Mouse (Mus musculus) olfactory bulb, adult 2 months (tissue): ENCODE results near the gene 2310011J03Rik. TPM values are rescaled to one million over a fixed set of nuclear protein-coding genes. Genes with fewer than 3 reads are reported as not detected.
A peak's percentile ranks its signal among the peaks of the same experiment; 100 is the strongest.

Experiments used
- H3K27ac ChIP-seq: fragments of 200-500 bp; 2 replicates; pipeline ENCODE4 v1.5.1; 2012; ENCODE audit warnings: low read depth, low read length; ENCODE audit not compliant: insufficient read depth
- H3K4me1 ChIP-seq: fragments of 200-500 bp; 2 replicates; pipeline ENCODE4 v1.6.1; 2012; ENCODE audit warnings: low read length; ENCODE audit not compliant: control insufficient read depth, insufficient read depth
- H3K4me3 ChIP-seq: fragments of 200-500 bp; 2 replicates; pipeline ENCODE4 v1.5.1; 2012; ENCODE audit warnings: mild to moderate bottlenecking, low read depth, low read length, moderate library complexity; ENCODE audit not compliant: insufficient read depth
- CTCF ChIP-seq: fragments of 200-500 bp; IDR thresholded peaks from 2 replicates; pipeline ENCODE4 v1.5.1; 2012; ENCODE audit warnings: low read depth, mild to moderate bottlenecking, low read length, moderate library complexity; ENCODE audit not compliant: insufficient read depth
- POLR2A ChIP-seq: fragments of 200-500 bp; IDR thresholded peaks from 2 replicates; pipeline ENCODE4 v1.6.1; 2012; ENCODE audit warnings: mild to moderate bottlenecking, low read depth, low read length, moderate library complexity; ENCODE audit not compliant: insufficient read depth
- WGBS: fragments of 180-500 bp; shearing (Covaris S2); methylation state at CpG from one replicate; pipeline ENCODE4 v1.1.7; 2018; 5-methylcytosine and 5-hydroxymethylcytosine counted together
- polyA plus RNA-seq: library from polyadenylated mRNA; stranded (reverse); fragments of >200 nt; gene quantifications from 2 replicates; pipeline ENCODE4 v1.2.4, GENCODE M21; 2012; ENCODE audit warnings: low replicate concordance; ENCODE audit not compliant: missing spikeins, insufficient read depth, insufficient read length

2310011J03Rik gene
- polyA plus RNA-seq, 1 experiment, result not detected

DNA sequence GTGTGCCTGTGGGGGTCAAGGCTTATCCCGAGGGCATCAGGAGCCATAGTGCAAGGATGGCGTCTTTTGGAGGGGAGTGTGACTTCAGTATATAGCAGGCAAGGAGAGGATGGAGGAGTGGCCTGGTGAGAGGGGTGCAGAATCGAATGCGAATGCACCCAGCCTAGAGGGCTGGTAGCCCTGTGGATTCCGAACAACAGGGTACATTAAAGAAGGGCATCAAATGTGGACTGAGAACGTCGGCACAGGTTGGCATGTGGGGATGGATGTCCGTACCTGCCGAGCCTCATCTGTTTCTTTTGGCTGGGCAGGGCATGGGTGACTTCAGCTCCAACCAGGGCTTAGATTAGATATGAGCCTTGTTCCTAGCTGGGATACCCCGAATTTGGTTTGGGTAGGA lies 20.5 kb downstream of the 2310011J03Rik start:
- TF ChIP-seq POLR2A (no peak), CTCF (no peak)
- Histone ChIP-seq H3K4me3 (peak overlapping the region; percentile 89), H3K4me1 (peaks cover 58% of the 10 kb centered on the region), H3K27ac (peak overlapping the region; percentile 94)
- 30% methylated on average over 10 of the region's 10 CpGs for WGBS

DNA sequence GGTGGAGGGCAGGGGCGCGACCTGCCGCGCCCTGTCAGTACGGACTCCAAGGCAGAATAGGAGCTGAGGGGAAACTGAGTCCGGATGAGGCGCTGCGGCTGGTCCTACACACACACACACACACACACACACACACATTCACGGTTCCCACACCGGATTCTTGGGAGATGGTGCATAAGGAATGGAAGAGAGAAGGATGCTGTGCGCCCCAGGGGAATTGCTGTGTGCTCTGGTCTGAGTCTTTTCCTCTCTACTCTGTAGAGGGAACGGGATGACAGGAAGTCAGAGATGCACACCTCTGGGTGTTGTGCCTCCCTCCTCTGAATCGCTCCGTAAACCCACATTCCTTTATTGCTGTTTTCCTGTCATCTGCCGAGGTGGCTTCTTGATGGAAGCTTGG lies 21.0 kb downstream of the 2310011J03Rik start:
- WGBS, result 8% methylated on average over 15 of the region's 15 CpGs
- Histone ChIP-seq H3K4me1 (peaks cover 58% of the 10 kb centered on the region), H3K27ac (peak overlapping the region; percentile 94), H3K4me3 (peak overlapping the region; percentile 89)
- no peak for TF ChIP-seq CTCF

DNA sequence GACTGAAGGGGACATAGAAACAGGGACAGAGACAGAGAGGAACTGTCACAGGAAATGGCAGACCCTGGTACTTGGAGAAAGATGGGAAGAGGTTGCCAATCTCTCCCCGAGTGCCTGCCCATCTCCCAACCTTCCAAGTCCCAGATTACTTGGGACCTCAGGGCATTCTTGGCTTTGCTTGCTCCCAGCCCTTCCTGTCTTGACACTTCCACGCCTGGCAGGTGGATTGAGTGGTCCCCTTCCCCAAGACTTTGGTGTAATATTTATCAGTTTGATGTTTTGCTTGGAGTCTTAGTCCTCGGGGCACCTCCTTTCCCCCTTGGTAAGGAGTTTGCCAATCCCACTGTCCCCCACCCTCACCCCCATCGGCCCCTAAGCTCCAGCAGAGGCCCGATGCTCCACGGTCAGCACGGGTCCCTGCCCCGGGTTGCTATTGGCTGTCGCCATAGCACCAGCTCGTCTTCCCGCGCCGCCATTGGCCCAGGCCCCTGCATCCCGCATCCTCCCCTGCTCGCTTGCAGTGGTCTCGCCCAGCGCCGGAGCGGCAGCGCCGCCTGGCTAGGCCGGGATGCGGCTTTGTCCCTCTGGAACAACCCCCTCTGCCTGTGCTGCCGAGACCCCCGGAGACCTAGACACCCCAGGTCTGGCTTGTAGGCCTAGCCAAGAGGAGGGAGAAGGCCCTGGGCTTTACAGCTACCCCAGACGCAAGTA lies 21.6 kb downstream of the 2310011J03Rik start:
- Histone ChIP-seq H3K4me1 (peaks cover 61% of the 10 kb centered on the region), H3K27ac (peak overlapping the region; percentile 94), H3K4me3 (peak overlapping the region; percentile 89)
- peak; percentile 93 for TF ChIP-seq POLR2A
- TF ChIP-seq CTCF, result no peak
- WGBS, result 2% methylated on average over 26 of the region's 26 CpGs

DNA sequence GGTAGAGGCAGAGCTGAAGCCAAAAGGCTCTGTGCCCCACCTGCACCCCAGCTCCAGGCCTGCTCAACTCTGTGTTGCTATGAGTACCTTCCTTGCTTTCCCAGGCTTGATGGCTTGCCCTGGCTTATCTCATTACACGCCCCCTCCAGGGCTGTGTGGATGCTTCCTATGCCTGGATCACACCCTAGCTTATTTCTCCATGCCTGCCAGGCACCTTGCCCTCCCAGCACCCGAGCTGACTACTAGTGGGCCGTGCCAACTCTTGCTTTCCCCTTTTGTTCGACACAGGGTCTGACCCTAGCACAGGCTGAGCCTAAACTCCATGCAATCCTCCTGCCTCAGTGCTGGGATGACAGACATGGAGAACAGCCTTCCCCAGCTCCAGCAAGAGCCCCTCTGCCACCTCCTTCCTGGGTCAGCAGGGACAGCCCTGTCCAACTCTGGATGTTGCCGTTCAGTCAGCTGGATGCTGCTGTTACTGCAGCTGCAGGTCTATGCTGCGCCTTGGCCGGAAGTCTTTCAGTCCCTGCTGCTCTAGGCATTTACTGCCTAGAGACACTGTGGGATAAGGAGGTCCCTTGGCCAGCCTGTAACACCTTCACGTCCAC lies 22.7 kb downstream of the 2310011J03Rik start:
- 45% methylated on average over 8 of the region's 8 CpGs for WGBS
- TF ChIP-seq POLR2A (no peak), CTCF (no peak)
- Histone ChIP-seq H3K27ac (no peak overlapping the region), H3K4me1 (peaks cover 70% of the 10 kb centered on the region), H3K4me3 (no peak overlapping the region)

DNA sequence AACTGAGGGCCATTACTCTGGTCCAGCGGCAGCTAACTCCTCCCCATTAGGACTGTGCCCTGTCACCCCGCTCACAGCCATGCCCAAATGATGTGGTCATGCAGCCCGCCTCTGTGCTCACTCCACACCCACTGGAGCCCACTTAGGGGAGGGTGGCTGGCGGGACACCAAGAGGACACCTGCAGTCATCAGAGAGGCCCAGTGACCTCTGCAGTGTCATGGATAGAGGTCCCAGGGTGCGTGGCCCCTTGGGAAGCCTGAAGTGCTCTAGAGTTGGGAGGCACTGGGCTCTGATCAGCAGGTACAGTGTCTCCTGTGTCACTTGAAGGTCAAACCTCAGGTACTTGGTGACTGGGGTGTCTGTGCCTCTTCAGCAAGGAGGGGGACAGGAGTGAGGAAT lies 23.5 kb downstream of the 2310011J03Rik start:
- WGBS, result 78% methylated on average over 5 of the region's 5 CpGs
- Histone ChIP-seq H3K4me1 (peaks cover 64% of the 10 kb centered on the region), H3K4me3 (peak overlapping the region; percentile 77), H3K27ac (peak overlapping the region; percentile 32)
- no peak for TF ChIP-seq POLR2A
- TF ChIP-seq CTCF, result no peak

DNA sequence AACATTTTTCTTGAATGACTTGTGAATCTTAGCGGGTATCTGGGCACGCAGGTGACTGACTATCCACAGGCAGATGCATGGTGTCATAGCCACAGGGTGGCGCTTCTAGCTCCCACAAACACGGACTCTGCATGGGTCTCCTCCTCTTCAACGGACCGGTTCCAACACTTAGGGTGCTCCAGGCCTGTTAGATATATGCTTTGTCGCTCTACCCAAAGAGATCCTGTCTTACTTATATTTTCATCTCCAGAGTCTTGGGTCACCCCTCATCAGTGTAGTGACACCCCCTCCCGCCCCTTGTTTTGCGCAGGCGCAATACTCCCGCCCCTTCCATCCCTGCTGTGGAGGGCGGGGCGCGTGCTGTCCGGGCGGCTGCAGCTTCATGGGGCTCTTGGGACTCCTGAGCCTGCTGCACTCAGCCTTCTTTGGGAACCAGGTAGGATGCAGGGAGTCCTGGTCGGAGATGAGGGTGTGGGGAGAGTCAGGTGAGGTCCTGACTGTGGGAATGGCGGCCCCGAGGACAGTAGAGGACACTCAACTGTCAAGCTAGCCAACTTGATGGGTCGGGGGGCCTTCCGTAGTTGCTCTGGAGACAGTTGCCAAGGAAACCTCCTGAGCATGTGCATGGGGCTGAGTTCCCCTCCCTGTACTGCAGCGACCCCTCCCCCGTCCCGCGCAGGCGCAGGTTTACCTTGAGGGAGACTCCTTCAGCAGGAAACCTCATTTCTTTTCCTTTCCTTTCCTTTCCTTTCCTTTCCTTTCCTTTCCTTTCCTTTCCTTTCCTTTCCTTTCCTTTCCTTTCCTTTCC lies 24.5 kb downstream of the 2310011J03Rik start, which contains the start of gene Apc2:
Gene Apc2, plus strand, starts transcription at position 360 of the 808 bp plus-strand sequence.
- Histone ChIP-seq H3K4me3 (peak within 1 kb of the TSS; percentile 77), H3K27ac (peak within 1 kb of the TSS; percentile 80), H3K4me1 (peaks cover 56% of the 10 kb centered on the region)
- WGBS, result 1% methylated on average over 26 of the region's 26 CpGs
- TF ChIP-seq CTCF (peak; percentile 73), POLR2A (peak; percentile 33; the same call in 1 of the 2 replicates)

DNA sequence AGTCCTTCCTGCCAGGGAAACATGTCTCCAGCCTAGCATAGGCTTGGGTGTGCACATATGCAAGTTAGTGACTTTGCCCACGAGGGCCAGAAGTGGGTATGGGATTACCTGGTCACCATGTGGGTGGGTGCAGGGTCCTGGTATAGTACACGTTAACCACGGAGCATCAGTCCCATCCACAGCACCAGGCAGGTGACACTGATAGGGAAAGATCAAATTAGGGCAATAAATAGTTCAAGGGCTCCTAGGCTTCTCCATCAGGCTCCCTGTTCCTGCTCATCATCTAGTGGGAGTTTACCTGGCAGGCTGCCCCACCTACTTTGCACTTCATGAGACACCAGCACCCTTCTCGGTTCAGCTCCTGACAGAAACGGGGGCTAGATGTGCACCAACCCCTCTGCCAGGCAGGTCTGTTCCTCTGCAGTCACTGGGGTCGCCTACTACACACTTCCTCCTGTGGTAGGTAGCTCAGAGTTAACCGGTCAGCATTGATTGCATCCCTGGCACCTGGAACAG lies 25.5 kb downstream of the 2310011J03Rik start:
- Histone ChIP-seq H3K27ac (no peak overlapping the region), H3K4me1 (peaks cover 47% of the 10 kb centered on the region), H3K4me3 (no peak overlapping the region)
- WGBS, result 57% methylated on average over 7 of the region's 7 CpGs
- no peak for TF ChIP-seq POLR2A
- TF ChIP-seq CTCF, result no peak

DNA sequence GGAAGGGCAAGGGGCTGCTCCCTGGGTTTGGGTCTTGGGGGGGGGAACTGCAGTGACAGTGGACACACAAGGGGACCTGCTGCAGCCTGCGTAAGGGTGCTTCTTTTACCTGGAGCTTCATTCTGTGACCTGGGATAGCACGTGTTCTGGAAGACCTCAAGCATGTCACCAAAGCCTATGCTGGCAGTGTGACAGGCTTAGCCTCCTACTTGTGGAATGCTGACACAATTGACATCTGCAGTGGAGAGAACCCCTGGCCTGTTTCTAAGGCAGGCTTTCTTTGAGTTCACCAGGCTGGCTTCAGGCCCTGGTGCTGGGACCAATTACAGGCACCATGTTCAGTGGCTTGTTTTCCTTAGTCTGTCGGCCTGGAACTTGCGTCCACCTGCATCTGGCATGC lies 26.0 kb downstream of the 2310011J03Rik start:
- peaks cover 43% of the 10 kb centered on the region for H3K4me1 ChIP-seq
- TF ChIP-seq CTCF (no peak), POLR2A (no peak)
- H3K27ac ChIP-seq, result no peak overlapping the region
- WGBS, result 74% methylated on average over 4 of the region's 4 CpGs
- H3K4me3 ChIP-seq, result no peak overlapping the region
